Comparison of ENCODE assay signal across 9 mouse cellular contexts in the genomic region with DNA sequence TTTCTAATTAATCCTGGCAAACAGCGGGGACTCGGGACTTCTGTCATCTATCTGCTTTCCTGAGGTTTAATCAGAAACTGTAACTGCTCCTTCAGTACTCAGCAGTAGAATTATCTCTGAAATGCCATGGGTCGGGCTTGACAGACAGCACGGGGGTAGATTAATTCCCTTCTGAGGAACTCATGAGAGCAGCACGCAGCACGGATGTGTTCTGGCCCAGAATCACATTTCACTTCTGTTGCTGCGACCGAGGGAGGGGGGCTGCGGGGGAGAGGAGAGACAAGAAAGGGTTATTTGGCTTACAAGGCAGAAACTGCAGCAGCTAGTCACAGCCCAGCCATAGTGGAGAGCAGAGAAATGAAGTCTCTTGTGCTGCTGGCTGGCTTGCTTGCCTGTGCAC. TPM values are rescaled to one million over a fixed set of nuclear protein-coding genes. Genes with fewer than 3 reads are reported as not detected.
DNase-seq lines count a peak whose midpoint lies in the region; ATAC-seq and TF ChIP-seq lines count a peak whose summit lies in the region.
"Had no signal": no experiment of that assay in that cellular context is flagged by ENCODE, and none has a peak within 500 bp of the region (broad histone marks: within the 10 kb centered on the region; RNA-seq: fewer than 3 reads in every experiment).

No protein-coding gene starts in this region.

- H3K36me3 ChIP-seq in heart, embryonic 10.5 days: no peaks in the 10 kb centered on the region
- no peaks in the 10 kb centered on the region for H3K36me3 ChIP-seq in thymus, adult 2 months (ENCODE audit: control insufficient read depth, insufficient read depth, low read length)
- H3K36me3 ChIP-seq in hindbrain, embryonic 16.5 days (ENCODE audit: control insufficient read depth, insufficient read depth, low read length): no peaks in the 10 kb centered on the region
- H3K36me3 ChIP-seq in liver, postnatal 0 days (replicated peaks; ENCODE audit: insufficient read depth, low read length): no peaks in the 10 kb centered on the region

- no peaks in the 10 kb centered on the region for H3K27me3 ChIP-seq in heart, embryonic 10.5 days (ENCODE audit: insufficient read depth, poor library complexity, severe bottlenecking)
- no peaks in the 10 kb centered on the region for H3K27me3 ChIP-seq in thymus, adult 2 months (ENCODE audit: control insufficient read depth, insufficient read depth, low read length)
- no peaks in the 10 kb centered on the region for H3K27me3 ChIP-seq in hindbrain, embryonic 16.5 days (replicated peaks; ENCODE audit: control insufficient read depth, insufficient read depth, low read length)
- H3K27me3 ChIP-seq in liver, postnatal 0 days (ENCODE audit: insufficient read depth, low read length): no peaks in the 10 kb centered on the region

- WGBS in heart, embryonic 10.5 days: 26% methylated on average over 9 of the region's 9 CpGs
- 45% methylated on average over 9 of the region's 9 CpGs for whole genome bisulfite sequencing in thymus, adult 2 months
- 33% methylated on average over 9 of the region's 9 CpGs for WGBS in hindbrain, embryonic 16.5 days
- 36% methylated on average over 9 of the region's 9 CpGs for WGBS in liver, postnatal 0 days (ENCODE audit: insufficient replicate concordance)

- peak; percentile 78 for ATAC-seq in hindbrain, embryonic 16.5 days
- peak; percentile 41; the same call in 1 of the 2 replicates for ATAC-seq in liver, postnatal 0 days
- ATAC-seq in activated CD4-positive, CD25-positive, alpha-beta regulatory T cell, adult 4 months: no peak

- peak; percentile 48; the same call in 1 of the 2 replicates for TF ChIP-seq EP300 in liver, postnatal 0 days (IDR thresholded peaks at IDR 0.05; ENCODE audit: low read depth)

- H3K4me2 ChIP-seq in hindbrain, embryonic 16.5 days (ENCODE audit: low read length): no peak overlapping the region
- H3K4me2 ChIP-seq in liver, postnatal 0 days (ENCODE audit: low read depth, low read length): peak overlapping the region; percentile 38

- H3K9ac ChIP-seq in hindbrain, embryonic 16.5 days (ENCODE audit: low read depth, low read length): no peak overlapping the region
- no peak overlapping the region for H3K9ac ChIP-seq in liver, postnatal 0 days (replicated peaks)

- DNase-seq in heart, embryonic 10.5 days (ENCODE audit: low spot score): no peak
- no peak for DNase-seq in heart, postnatal 25 days (ENCODE audit: low spot score)
- DNase-seq in thymus, adult 2 months: peak; percentile 35
- no peak for DNase-seq in thymus, adult 18-20 months
- no peak for DNase-seq in liver, postnatal 0 days
- DNase-seq in adipocyte (ENCODE audit: low spot score): no peak

- TF ChIP-seq CTCF in thymus, adult 2 months (IDR thresholded peaks at IDR 0.05; ENCODE audit: borderline replicate concordance, control insufficient read depth, extremely low read depth, insufficient read depth, low read length, poor library complexity): no peak
- no peak for TF ChIP-seq CTCF in liver, postnatal 0 days (IDR thresholded peaks at IDR 0.05; ENCODE audit: low read depth)

- H3K4me1 ChIP-seq in heart, embryonic 10.5 days: peaks cover 19% of the 10 kb centered on the region
- peaks cover 33% of the 10 kb centered on the region for H3K4me1 ChIP-seq in thymus, adult 2 months (replicated peaks; ENCODE audit: control insufficient read depth, insufficient read depth, low read length)
- peaks cover 11% of the 10 kb centered on the region for H3K4me1 ChIP-seq in hindbrain, embryonic 16.5 days (ENCODE audit: control insufficient read depth, insufficient read depth, low read depth, low read length)
- H3K4me1 ChIP-seq in liver, postnatal 0 days (ENCODE audit: insufficient read depth): peaks cover 14% of the 10 kb centered on the region

- peak overlapping the region; percentile 47; the same call in 1 of the 2 replicates for H3K27ac ChIP-seq in heart, embryonic 10.5 days
- H3K27ac ChIP-seq in thymus, adult 2 months (ENCODE audit: control insufficient read depth, insufficient read depth, low read length): peak overlapping the region; percentile 19; the same call in 1 of the 2 replicates
- peak overlapping the region; percentile 54; the same call in 1 of the 2 replicates for H3K27ac ChIP-seq in hindbrain, embryonic 16.5 days (ENCODE audit: low read depth, low read length)
- no peak overlapping the region for H3K27ac ChIP-seq in liver, postnatal 0 days (ENCODE audit: low read depth)

- H3K4me3 ChIP-seq in heart, embryonic 10.5 days: peak overlapping the region; percentile 20; the same call in 1 of the 2 replicates
- H3K4me3 ChIP-seq in thymus, adult 2 months (ENCODE audit: control insufficient read depth, insufficient read depth, low read length): no peak overlapping the region
- H3K4me3 ChIP-seq in hindbrain, embryonic 16.5 days (ENCODE audit: low read length): no peak overlapping the region
- H3K4me3 ChIP-seq in liver, postnatal 0 days (ENCODE audit: low read depth, low read length): no peak overlapping the region
- H3K4me3 ChIP-seq: myocyte had no signal

- TF ChIP-seq POLR2A in thymus, adult 2 months (IDR thresholded peaks at IDR 0.05; ENCODE audit: control insufficient read depth, extremely low read depth, insufficient read depth, low read length, poor library complexity): no peak

- intact Hi-C loops in heart, postnatal 25 days (cut with DNase I): no loop called here

- no peaks in the 10 kb centered on the region for H3K9me3 ChIP-seq in heart, embryonic 10.5 days
- H3K9me3 ChIP-seq in hindbrain, embryonic 16.5 days (ENCODE audit: control insufficient read depth, low read length): no peaks in the 10 kb centered on the region
- no peaks in the 10 kb centered on the region for H3K9me3 ChIP-seq in liver, postnatal 0 days (ENCODE audit: low read length)

RNA-seq across cellular contexts. Expression of gene Enthd1, which starts 47.0 kb away (rescaled TPM):
- polyA plus RNA-seq in heart, embryonic 10.5 days (2016; fragmentation: Nextera tagmentation; extraction: Ambion mirVana): not detected in 2 replicates
- not detected for total RNA-seq in heart, postnatal 25 days (2021)
- 0.09 TPM in 2 replicates for polyA plus RNA-seq in thymus, adult 2 months (2012; rRNA removed)
- not detected in 2 replicates for polyA plus RNA-seq in hindbrain, embryonic 16.5 days (2015; fragmentation: Nextera tagmentation; extraction: Ambion mirVana)
- not detected in 2 replicates for polyA plus RNA-seq in liver, postnatal 0 days (2015; fragmentation: Nextera tagmentation; extraction: Ambion mirVana)
- polyA plus RNA-seq in activated CD4-positive, CD25-positive, alpha-beta regulatory T cell, adult 4 months (2017; shearing (Covaris generic)): under 1 TPM in 1 of 2 experiments, not detected in 1; 0.38 TPM
- polyA plus RNA-seq: myocyte had no signal

RNA-seq across cellular contexts. Expression of gene Grap2, which starts 54.4 kb away (rescaled TPM):
- 4.9 and 5.0 TPM in 2 replicates for polyA plus RNA-seq in heart, embryonic 10.5 days (2016; fragmentation: Nextera tagmentation; extraction: Ambion mirVana)
- total RNA-seq in heart, postnatal 25 days (2021): 1 to 10 TPM; 1.0 to 1.6 TPM
- 139 and 162 TPM in 2 replicates for polyA plus RNA-seq in thymus, adult 2 months (2012; rRNA removed)
- polyA plus RNA-seq in hindbrain, embryonic 16.5 days (2015; fragmentation: Nextera tagmentation; extraction: Ambion mirVana): 0.27 and 0.31 TPM in 2 replicates
- polyA plus RNA-seq in liver, postnatal 0 days (2015; fragmentation: Nextera tagmentation; extraction: Ambion mirVana): 12.1 and 13.3 TPM in 2 replicates
- polyA plus RNA-seq in activated CD4-positive, CD25-positive, alpha-beta regulatory T cell, adult 4 months (2017; shearing (Covaris generic)): 10 to 100 TPM; 43.4 to 46.5 TPM
- polyA plus RNA-seq: myocyte had no signal
